Mouse (Mus musculus): ENCODE data around the gene Spata25. TPM values are rescaled to one million over a fixed set of nuclear protein-coding genes. Genes with fewer than 3 reads are reported as not detected.

Gene Spata25
- polyA plus RNA-seq, 1 experiment from 2014 or later: 0.36 TPM

GRCm38 (mm10) chr2:164825521-164825920, 2.8 kb downstream of the Spata25 start:
- Histone ChIP-seq H3K4me3 (ENCODE audit: low read depth, low read length) (no peak overlapping the region), H3K27ac (replicated peaks; ENCODE audit: low read depth, low read length) (no peak overlapping the region), H3K9ac (replicated peaks; ENCODE audit: low read length) (no peak overlapping the region), H3K9me3 (replicated peaks; ENCODE audit: control insufficient read depth, low read length) (no peaks in the 10 kb centered on the region), H3K4me2 (ENCODE audit: low read depth, low read length) (no peak overlapping the region), H3K36me3 (replicated peaks; ENCODE audit: control insufficient read depth, insufficient read depth, low read depth, low read length) (no peaks in the 10 kb centered on the region; the same call in none of the 2 replicates), H3K27me3 (ENCODE audit: control insufficient read depth, insufficient read depth, low read length) (no peaks in the 10 kb centered on the region), H3K4me1 (ENCODE audit: control insufficient read depth, insufficient read depth, low read length) (no peaks in the 10 kb centered on the region)
- DNase-seq (ENCODE audit: low spot score) (no peak), ATAC-seq (replicated peaks; ENCODE audit: insufficient number of reproducible peaks, low FRiP score, low TSS enrichment, low read depth) (no peak)
- WGBS: 94% methylated on average over 17 of the region's 17 CpGs

- Histone ChIP-seq H3K27me3 (ENCODE audit: control insufficient read depth, insufficient read depth, low read length) (no peaks in the 10 kb centered on the region), H3K9me3 (replicated peaks; ENCODE audit: control insufficient read depth, low read length) (no peaks in the 10 kb centered on the region), H3K4me3 (ENCODE audit: low read depth, low read length) (no peak overlapping the region), H3K9ac (replicated peaks; ENCODE audit: low read length) (no peak overlapping the region), H3K27ac (replicated peaks; ENCODE audit: low read depth, low read length) (no peak overlapping the region), H3K4me2 (ENCODE audit: low read depth, low read length) (no peak overlapping the region), H3K36me3 (replicated peaks; ENCODE audit: control insufficient read depth, insufficient read depth, low read depth, low read length) (no peaks in the 10 kb centered on the region; the same call in none of the 2 replicates), H3K4me1 (ENCODE audit: control insufficient read depth, insufficient read depth, low read length) (no peaks in the 10 kb centered on the region)
- WGBS: 90% methylated on average over 4 of the region's 4 CpGs
- DNase-seq (ENCODE audit: low spot score): no peak
- ATAC-seq (replicated peaks; ENCODE audit: insufficient number of reproducible peaks, low FRiP score, low TSS enrichment, low read depth): no peak
Measured at GRCm38 (mm10) chr2:164823969-164824368, 4.4 kb downstream of the Spata25 start.

GRCm38 (mm10) chr2:164823181-164823585, 5.2 kb downstream of the Spata25 start:
- Histone ChIP-seq H3K36me3 (replicated peaks; ENCODE audit: control insufficient read depth, insufficient read depth, low read depth, low read length) (no peaks in the 10 kb centered on the region; the same call in none of the 2 replicates), H3K4me2 (ENCODE audit: low read depth, low read length) (peak overlapping the region; percentile 43), H3K9ac (replicated peaks; ENCODE audit: low read length) (peak overlapping the region; percentile 61), H3K4me3 (ENCODE audit: low read depth, low read length) (peak overlapping the region; percentile 65), H3K9me3 (replicated peaks; ENCODE audit: control insufficient read depth, low read length) (no peaks in the 10 kb centered on the region), H3K27me3 (ENCODE audit: control insufficient read depth, insufficient read depth, low read length) (no peaks in the 10 kb centered on the region), H3K4me1 (ENCODE audit: control insufficient read depth, insufficient read depth, low read length) (no peaks in the 10 kb centered on the region), H3K27ac (replicated peaks; ENCODE audit: low read depth, low read length) (peak overlapping the region; percentile 60; the same call in 1 of the 2 replicates)
- ATAC-seq (replicated peaks; ENCODE audit: insufficient number of reproducible peaks, low FRiP score, low TSS enrichment, low read depth) (peak; percentile 60), DNase-seq (ENCODE audit: low spot score) (peak; percentile 66)
- WGBS: 4% methylated on average over 10 of the region's 10 CpGs

GRCm38 (mm10) chr2:164822636-164823165, 5.6 kb downstream of the Spata25 start, which contains the start of gene Zswim1:
Gene Zswim1, plus strand, starts transcription at chr2:164822686.
- peak within 1 kb of the TSS; percentile 61 for H3K9ac ChIP-seq (replicated peaks; ENCODE audit: low read length)
- H3K36me3 ChIP-seq (replicated peaks; ENCODE audit: control insufficient read depth, insufficient read depth, low read depth, low read length): no peaks in the 10 kb centered on the region; the same call in none of the 2 replicates
- peak; percentile 99 for ATAC-seq (replicated peaks; ENCODE audit: insufficient number of reproducible peaks, low FRiP score, low TSS enrichment, low read depth)
- H3K27me3 ChIP-seq (ENCODE audit: control insufficient read depth, insufficient read depth, low read length): no peaks in the 10 kb centered on the region
- peak within 1 kb of the TSS; percentile 60; the same call in 1 of the 2 replicates for H3K27ac ChIP-seq (replicated peaks; ENCODE audit: low read depth, low read length)
- no peaks in the 10 kb centered on the region for H3K9me3 ChIP-seq (replicated peaks; ENCODE audit: control insufficient read depth, low read length)
- peak within 1 kb of the TSS; percentile 43 for H3K4me2 ChIP-seq (ENCODE audit: low read depth, low read length)
- H3K4me1 ChIP-seq (ENCODE audit: control insufficient read depth, insufficient read depth, low read length): no peaks in the 10 kb centered on the region
- H3K4me3 ChIP-seq (ENCODE audit: low read depth, low read length): peak within 1 kb of the TSS; percentile 65
- 1% methylated on average over 32 of the region's 32 CpGs for WGBS
- peak; percentile 99 for DNase-seq (ENCODE audit: low spot score)

GRCm38 (mm10) chr2:164821060-164821459, 7.3 kb downstream of the Spata25 start:
- Histone ChIP-seq H3K9ac (replicated peaks; ENCODE audit: low read length) (no peak overlapping the region), H3K27ac (replicated peaks; ENCODE audit: low read depth, low read length) (no peak overlapping the region), H3K4me3 (ENCODE audit: low read depth, low read length) (no peak overlapping the region), H3K36me3 (replicated peaks; ENCODE audit: control insufficient read depth, insufficient read depth, low read depth, low read length) (no peaks in the 10 kb centered on the region; the same call in none of the 2 replicates), H3K4me1 (ENCODE audit: control insufficient read depth, insufficient read depth, low read length) (no peaks in the 10 kb centered on the region), H3K9me3 (replicated peaks; ENCODE audit: control insufficient read depth, low read length) (no peaks in the 10 kb centered on the region), H3K27me3 (ENCODE audit: control insufficient read depth, insufficient read depth, low read length) (no peaks in the 10 kb centered on the region), H3K4me2 (ENCODE audit: low read depth, low read length) (no peak overlapping the region)
- WGBS: 84% methylated on average over 6 of the region's 6 CpGs
- ATAC-seq (replicated peaks; ENCODE audit: insufficient number of reproducible peaks, low FRiP score, low TSS enrichment, low read depth) (no peak), DNase-seq (ENCODE audit: low spot score) (no peak)

GRCm38 (mm10) chr2:164817703-164818102, 10.6 kb downstream of the Spata25 start:
- Histone ChIP-seq H3K4me2 (ENCODE audit: low read depth, low read length) (no peak overlapping the region), H3K9me3 (replicated peaks; ENCODE audit: control insufficient read depth, low read length) (no peaks in the 10 kb centered on the region), H3K4me1 (ENCODE audit: control insufficient read depth, insufficient read depth, low read length) (no peaks in the 10 kb centered on the region), H3K27ac (replicated peaks; ENCODE audit: low read depth, low read length) (no peak overlapping the region), H3K27me3 (ENCODE audit: control insufficient read depth, insufficient read depth, low read length) (no peaks in the 10 kb centered on the region), H3K4me3 (ENCODE audit: low read depth, low read length) (no peak overlapping the region), H3K36me3 (replicated peaks; ENCODE audit: control insufficient read depth, insufficient read depth, low read depth, low read length) (no peaks in the 10 kb centered on the region; the same call in 1 of the 2 replicates), H3K9ac (replicated peaks; ENCODE audit: low read length) (no peak overlapping the region)
- peak; percentile 22 for DNase-seq (ENCODE audit: low spot score)
- ATAC-seq (replicated peaks; ENCODE audit: insufficient number of reproducible peaks, low FRiP score, low TSS enrichment, low read depth): no peak
- WGBS: 48% methylated on average over 5 of the region's 5 CpGs

- Histone ChIP-seq H3K4me1 (ENCODE audit: control insufficient read depth, insufficient read depth, low read length) (no peaks in the 10 kb centered on the region), H3K36me3 (replicated peaks; ENCODE audit: control insufficient read depth, insufficient read depth, low read depth, low read length) (no peaks in the 10 kb centered on the region; the same call in 1 of the 2 replicates), H3K9me3 (replicated peaks; ENCODE audit: control insufficient read depth, low read length) (no peaks in the 10 kb centered on the region), H3K27me3 (ENCODE audit: control insufficient read depth, insufficient read depth, low read length) (no peaks in the 10 kb centered on the region), H3K27ac (replicated peaks; ENCODE audit: low read depth, low read length) (no peak overlapping the region), H3K4me3 (ENCODE audit: low read depth, low read length) (no peak overlapping the region), H3K9ac (replicated peaks; ENCODE audit: low read length) (no peak overlapping the region), H3K4me2 (ENCODE audit: low read depth, low read length) (no peak overlapping the region)
- 84% methylated on average over 6 of the region's 6 CpGs for WGBS
- DNase-seq (ENCODE audit: low spot score): no peak
- no peak for ATAC-seq (replicated peaks; ENCODE audit: insufficient number of reproducible peaks, low FRiP score, low TSS enrichment, low read depth)
Measured at GRCm38 (mm10) chr2:164817206-164817605, 11.1 kb downstream of the Spata25 start.

GRCm38 (mm10) chr2:164815821-164816220, 12.5 kb downstream of the Spata25 start:
- no peak for DNase-seq (ENCODE audit: low spot score)
- 93% methylated on average over 8 of the region's 8 CpGs for WGBS
- H3K9ac ChIP-seq (replicated peaks; ENCODE audit: low read length): no peak overlapping the region
- H3K4me2 ChIP-seq (ENCODE audit: low read depth, low read length): no peak overlapping the region
- no peak for ATAC-seq (replicated peaks; ENCODE audit: insufficient number of reproducible peaks, low FRiP score, low TSS enrichment, low read depth)
- no peaks in the 10 kb centered on the region for H3K4me1 ChIP-seq (ENCODE audit: control insufficient read depth, insufficient read depth, low read length)
- H3K36me3 ChIP-seq (replicated peaks; ENCODE audit: control insufficient read depth, insufficient read depth, low read depth, low read length): no peaks in the 10 kb centered on the region; the same call in 1 of the 2 replicates
- H3K27ac ChIP-seq (replicated peaks; ENCODE audit: low read depth, low read length): no peak overlapping the region
- no peak overlapping the region for H3K4me3 ChIP-seq (ENCODE audit: low read depth, low read length)
- no peaks in the 10 kb centered on the region for H3K27me3 ChIP-seq (ENCODE audit: control insufficient read depth, insufficient read depth, low read length)
- no peaks in the 10 kb centered on the region for H3K9me3 ChIP-seq (replicated peaks; ENCODE audit: control insufficient read depth, low read length)
